Mouse (Mus musculus) lung, postnatal 0 days (tissue): ENCODE results near the gene Limd1. TPM values are rescaled to one million over a fixed set of nuclear protein-coding genes. Genes with fewer than 3 reads are reported as not detected.
A peak's percentile ranks its signal among the peaks of the same experiment; 100 is the strongest.

Experiments
- ATAC-seq: fragments of 200-750 bp; cut with Nextera tagmentation; 2 replicates; pipeline ENCODE4 v1.8.0; 2017; ENCODE audit warnings: moderate library complexity
- DNase-seq: peaks from one replicate; pipeline ENCODE4 v3.0.0-alpha.2; 2016; ENCODE audit warnings: low spot score
- H3K27ac ChIP-seq: fragments of 300-500 bp; sonication (generic); 2 replicates; pipeline ENCODE4 v1.5.1; 2014; ENCODE audit warnings: antibody characterized with exemption, mild to moderate bottlenecking, low read length, mixed read lengths
- H3K27me3 ChIP-seq: fragments of 300-500 bp; sonication (generic); replicated peaks from 2 replicates; pipeline ENCODE4 v1.6.1; 2014; ENCODE audit warnings: low read length, mixed read lengths; ENCODE audit not compliant: insufficient read depth
- H3K36me3 ChIP-seq: fragments of 300-500 bp; sonication (generic); 2 replicates; pipeline ENCODE4 v1.6.1; 2014; ENCODE audit warnings: low read length, mixed read lengths; ENCODE audit not compliant: insufficient read depth
- H3K4me1 ChIP-seq: fragments of 300-500 bp; sonication (generic); 2 replicates; pipeline ENCODE4 v1.6.1; 2014; ENCODE audit warnings: antibody characterized with exemption, low read depth, low read length, mixed read lengths; ENCODE audit not compliant: insufficient read depth
- H3K4me2 ChIP-seq: fragments of 300-500 bp; sonication (generic); replicated peaks from 2 replicates; pipeline ENCODE4 v1.6.1; 2014; ENCODE audit warnings: low read depth, mild to moderate bottlenecking, low read length, moderate library complexity, mixed read lengths
- H3K4me3 ChIP-seq: fragments of 300-500 bp; sonication (generic); 2 replicates; pipeline ENCODE4 v1.5.1; 2014; ENCODE audit warnings: low read depth, low read length
- H3K9ac ChIP-seq: fragments of 300-500 bp; sonication (generic); replicated peaks from 2 replicates; pipeline ENCODE4 v1.6.1; 2014; ENCODE audit warnings: low read depth, mild to moderate bottlenecking
- H3K9me3 ChIP-seq: fragments of 300-500 bp; sonication (generic); 2 replicates; pipeline ENCODE4 v1.6.1; 2016; ENCODE audit warnings: low read length, mixed read lengths
- CTCF ChIP-seq: IDR thresholded peaks from 2 replicates; pipeline ENCODE4 v1.5.1; 2016; ENCODE audit warnings: antibody characterized with exemption, mild to moderate bottlenecking
- EP300 ChIP-seq: IDR thresholded peaks from 2 replicates; pipeline ENCODE4 v1.6.1; 2016; ENCODE audit warnings: antibody characterized with exemption, mild to moderate bottlenecking, control low read depth
- WGBS: fragments of 180-500 bp; shearing (Covaris S2); extraction: QIAGEN DNeasy Blood & Tissue Kit; methylation state at CpG from one replicate; pipeline ENCODE4 v1.1.7; 2014; 5-methylcytosine and 5-hydroxymethylcytosine counted together
- polyA plus RNA-seq: library from polyadenylated mRNA; unstranded; fragments of >200 nt; fragmentation: Nextera tagmentation; extraction: Ambion mirVana; gene quantifications from 2 replicates; pipeline ENCODE4 v1.2.1, GENCODE M21; 2015

Limd1 gene
- polyA plus RNA-seq, 1 experiment from 2014 or later: 56.3 TPM

DNA sequence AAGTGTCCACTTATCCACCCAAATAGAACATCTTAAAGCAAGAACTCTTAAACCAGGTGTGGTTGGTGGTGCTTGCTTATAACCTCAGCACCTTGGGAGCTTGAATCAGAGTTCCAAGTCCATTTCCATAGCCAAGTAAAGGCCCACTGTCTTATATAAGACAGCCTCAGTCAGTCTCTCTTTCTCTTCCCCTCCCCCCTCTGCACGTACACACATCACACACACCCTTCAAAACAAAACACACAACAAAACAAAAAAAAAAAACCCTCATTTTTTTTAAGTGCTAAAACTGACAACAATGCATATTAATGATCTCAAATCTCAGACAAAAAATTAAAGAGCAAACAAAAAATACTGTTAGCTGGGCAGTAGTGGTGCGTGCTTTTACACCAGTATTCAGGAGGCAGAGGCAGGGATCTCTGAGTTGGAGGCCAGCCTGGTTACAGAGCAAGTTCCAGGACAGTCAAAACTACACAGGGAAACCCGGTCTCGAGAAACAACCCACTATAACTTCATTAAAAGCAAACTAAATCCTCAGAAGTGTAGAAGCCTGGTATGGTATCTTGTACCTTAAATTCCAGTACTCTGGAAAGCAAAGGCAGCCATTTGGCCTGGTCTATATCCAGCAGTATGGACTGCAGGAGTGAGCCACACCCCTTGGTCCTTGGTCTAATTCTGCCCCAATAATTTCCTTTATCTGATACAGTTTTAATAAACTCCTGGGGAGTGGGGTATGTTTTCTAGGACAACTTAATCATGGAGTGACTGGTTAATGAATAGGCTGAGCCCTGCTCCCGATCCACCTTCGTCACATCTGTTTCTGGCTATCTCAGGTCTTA lies 49.8 kb downstream of the Limd1 start:
- H3K9ac ChIP-seq: peak overlapping the region; percentile 41
- peak overlapping the region; percentile 56 for H3K4me2 ChIP-seq
- peaks cover 4% of the 10 kb centered on the region; the same call in 1 of the 2 replicates for H3K4me1 ChIP-seq
- H3K36me3 ChIP-seq: no peaks in the 10 kb centered on the region
- TF ChIP-seq EP300 (no peak), CTCF (no peak)
- H3K27me3 ChIP-seq: no peaks in the 10 kb centered on the region
- ATAC-seq (no peak), DNase-seq (peak; percentile 28)
- H3K27ac ChIP-seq: peak overlapping the region; percentile 71
- H3K9me3 ChIP-seq: no peaks in the 10 kb centered on the region
- whole genome bisulfite sequencing: 18% methylated on average over 6 of the region's 6 CpGs
- peak overlapping the region; percentile 34 for H3K4me3 ChIP-seq

DNA sequence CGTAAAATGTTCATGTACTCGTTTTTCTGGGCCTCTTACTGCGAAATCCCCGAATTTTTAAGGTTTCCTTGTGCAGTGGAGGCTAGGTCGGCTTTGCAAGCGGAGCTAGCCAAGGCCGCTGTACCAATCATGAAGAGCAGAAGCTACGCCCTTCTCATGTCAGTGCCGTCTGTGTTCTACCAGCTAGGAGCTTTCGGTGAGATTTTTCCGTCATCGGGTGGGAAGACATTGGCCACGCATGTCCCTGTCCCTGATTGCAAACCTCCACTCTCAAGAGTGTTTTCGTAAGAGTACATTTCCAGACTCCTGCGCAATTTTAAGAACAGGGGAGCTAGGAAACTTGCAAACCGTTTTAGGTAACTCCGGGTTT lies 50.4 kb downstream of the Limd1 start:
- TF ChIP-seq EP300 (no peak), CTCF (no peak)
- Histone ChIP-seq H3K27me3 (no peaks in the 10 kb centered on the region), H3K4me1 (peaks cover 4% of the 10 kb centered on the region; the same call in 1 of the 2 replicates), H3K27ac (peak overlapping the region; percentile 71), H3K36me3 (no peaks in the 10 kb centered on the region), H3K9me3 (no peaks in the 10 kb centered on the region), H3K9ac (peak overlapping the region; percentile 41), H3K4me2 (peak overlapping the region; percentile 56), H3K4me3 (peak overlapping the region; percentile 34)
- WGBS: under 1% methylated on average over 17 of the region's 17 CpGs
- ATAC-seq (peak; percentile 20), DNase-seq (peak; percentile 74)

DNA sequence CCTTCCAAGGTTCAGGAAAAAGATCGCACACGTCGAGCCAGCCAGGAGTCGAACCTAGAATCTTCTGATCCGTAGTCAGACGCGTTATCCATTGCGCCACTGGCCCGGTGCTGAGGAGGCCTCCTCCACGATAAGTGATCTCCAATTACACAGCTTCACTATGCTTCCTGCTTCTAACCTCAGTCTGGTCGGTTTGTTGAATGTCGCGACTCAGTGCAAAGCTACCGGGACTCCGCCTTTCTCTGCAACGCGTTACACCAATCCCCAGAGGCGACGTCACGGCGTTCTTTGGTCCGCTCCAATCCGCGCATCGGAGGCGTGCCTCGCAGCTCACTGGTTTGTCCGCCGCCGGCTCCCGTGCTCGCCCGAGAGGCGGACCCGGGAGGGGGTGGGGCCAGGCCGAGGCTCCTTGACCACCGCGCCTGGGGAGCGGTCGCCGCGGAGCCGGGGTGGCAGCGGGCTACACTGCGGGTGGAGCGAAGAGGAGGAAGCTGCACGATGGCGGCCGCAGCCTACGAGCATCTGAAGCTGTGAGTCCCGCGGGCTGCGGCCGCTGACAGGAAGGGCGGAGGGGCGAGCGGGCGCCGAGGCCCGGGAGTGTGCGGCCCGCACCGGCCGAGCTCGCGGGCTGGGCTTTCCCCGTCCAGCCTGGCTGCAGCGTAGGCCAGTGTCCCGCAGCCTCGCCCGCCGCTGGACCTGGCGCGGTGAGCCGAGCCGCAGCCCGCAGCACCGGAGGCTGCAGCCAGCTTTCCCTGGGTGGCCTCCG lies 51.1 kb downstream of the Limd1 start, which contains the start of gene Sacm1l:
TSS of gene Sacm1l (plus strand) at position 368 of the 766 bp plus-strand sequence.
- WGBS: 2% methylated on average over 60 of the region's 79 CpGs
- DNase-seq: peak; percentile 100

DNA sequence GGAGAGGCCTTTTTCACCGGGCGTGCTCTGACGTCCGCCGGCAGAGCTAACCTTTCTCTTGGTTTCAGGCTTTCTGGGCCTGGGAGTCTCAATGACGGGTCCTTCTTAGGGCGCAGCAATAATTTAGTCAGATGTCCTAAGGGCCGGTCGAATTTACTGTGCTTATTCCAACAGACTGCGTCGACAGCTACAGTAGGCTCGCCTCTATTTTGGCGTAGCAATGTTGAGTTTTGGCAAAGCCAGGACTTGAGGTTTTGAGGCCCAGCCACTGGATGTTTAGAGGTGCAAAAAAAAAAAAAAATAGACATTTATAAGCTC lies 51.6 kb downstream of the Limd1 start:
- Histone ChIP-seq H3K4me1 (peaks cover 4% of the 10 kb centered on the region; the same call in 1 of the 2 replicates), H3K4me3 (peak overlapping the region; percentile 98), H3K9ac (peak overlapping the region; percentile 90), H3K27ac (peak overlapping the region; percentile 94), H3K27me3 (no peaks in the 10 kb centered on the region), H3K4me2 (peak overlapping the region; percentile 55), H3K9me3 (no peaks in the 10 kb centered on the region), H3K36me3 (no peaks in the 10 kb centered on the region)
- TF ChIP-seq CTCF: no peak
- ATAC-seq: no peak
- DNase-seq: peak; percentile 52
- WGBS: 0% methylated on average over 13 of the region's 13 CpGs

More for the DNA sequence above, 51.1 kb downstream of the Limd1 start, which contains the start of gene Sacm1l:
- H3K27me3 ChIP-seq: no peaks in the 10 kb centered on the region
- H3K27ac ChIP-seq: peak within 1 kb of the TSS; percentile 94
- no peak for TF ChIP-seq CTCF
- no peak for TF ChIP-seq EP300
- H3K4me1 ChIP-seq: peaks cover 4% of the 10 kb centered on the region; the same call in 1 of the 2 replicates
- no peaks in the 10 kb centered on the region for H3K36me3 ChIP-seq
- H3K4me3 ChIP-seq: peak within 1 kb of the TSS; percentile 98
- ATAC-seq: peak; percentile 98
- H3K9me3 ChIP-seq: no peaks in the 10 kb centered on the region
- H3K9ac ChIP-seq: peak within 1 kb of the TSS; percentile 90
- peak within 1 kb of the TSS; percentile 56 for H3K4me2 ChIP-seq

- Histone ChIP-seq H3K4me3 (peak overlapping the region; percentile 98), H3K9ac (peak overlapping the region; percentile 90; the same call in 1 of the 2 replicates), H3K27ac (peak overlapping the region; percentile 94; the same call in 1 of the 2 replicates), H3K4me1 (peaks cover 4% of the 10 kb centered on the region; the same call in 1 of the 2 replicates), H3K27me3 (no peaks in the 10 kb centered on the region), H3K4me2 (peak overlapping the region; percentile 55), H3K9me3 (no peaks in the 10 kb centered on the region), H3K36me3 (no peaks in the 10 kb centered on the region)
- no peak for DNase-seq
- WGBS: 20% methylated on average over 11 of the region's 11 CpGs
- TF ChIP-seq EP300 (no peak), CTCF (no peak)
- no peak for ATAC-seq
These were observed 52.1 kb downstream of the Limd1 start for GRCm38 (mm10) chr9:123530566-123531130.

DNA sequence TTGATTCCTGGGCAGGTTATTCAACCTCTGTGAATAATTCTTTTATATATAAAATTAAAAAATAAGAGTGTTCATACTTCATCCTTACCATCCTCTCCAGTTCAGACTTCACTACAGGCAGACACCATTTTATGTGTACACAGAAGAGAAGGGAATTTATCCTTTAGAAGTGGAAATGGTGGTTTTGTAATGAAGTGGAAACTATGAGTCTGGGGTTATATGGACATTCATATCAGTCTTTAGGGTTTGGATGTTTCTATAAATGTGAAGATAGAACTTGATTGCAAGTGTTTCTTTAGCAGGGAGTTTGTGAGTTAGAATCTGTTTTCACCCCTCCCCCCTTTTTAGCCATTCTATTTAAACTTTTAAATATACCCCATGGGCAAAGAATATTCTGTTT lies 52.7 kb downstream of the Limd1 start:
- H3K9ac ChIP-seq: no peak overlapping the region
- peak overlapping the region; percentile 55 for H3K4me2 ChIP-seq
- H3K27ac ChIP-seq: no peak overlapping the region
- no peaks in the 10 kb centered on the region for H3K36me3 ChIP-seq
- TF ChIP-seq EP300 (no peak), CTCF (no peak)
- DNase-seq (no peak), ATAC-seq (no peak)
- no peak overlapping the region for H3K4me3 ChIP-seq
- peaks cover 4% of the 10 kb centered on the region; the same call in 1 of the 2 replicates for H3K4me1 ChIP-seq
- H3K9me3 ChIP-seq: no peaks in the 10 kb centered on the region
- H3K27me3 ChIP-seq: no peaks in the 10 kb centered on the region
